Mouse (Mus musculus) splenic B cell, adult 2 months (primary cell): Measurements from ENCODE around the gene Wdr72.

Source experiments
- DNase-seq: peaks from one replicate; pipeline ENCODE4 v3.0.0-alpha.2; 2011; ENCODE audit warnings: low read depth, low spot score
- H3K27me3 ChIP-seq: 2 replicates; pipeline ENCODE4 v1.6.1; 2012; ENCODE audit warnings: mild to moderate bottlenecking, low read length, moderate library complexity, mixed read lengths; ENCODE audit not compliant: control insufficient read depth, poor library complexity, insufficient read depth, severe bottlenecking
- H3K36me3 ChIP-seq: 2 replicates; pipeline ENCODE4 v1.6.1; 2012; ENCODE audit warnings: mild to moderate bottlenecking, low read length, moderate library complexity, mixed read lengths; ENCODE audit not compliant: control insufficient read depth, poor library complexity, insufficient read depth, severe bottlenecking

Wdr72 gene

DNA sequence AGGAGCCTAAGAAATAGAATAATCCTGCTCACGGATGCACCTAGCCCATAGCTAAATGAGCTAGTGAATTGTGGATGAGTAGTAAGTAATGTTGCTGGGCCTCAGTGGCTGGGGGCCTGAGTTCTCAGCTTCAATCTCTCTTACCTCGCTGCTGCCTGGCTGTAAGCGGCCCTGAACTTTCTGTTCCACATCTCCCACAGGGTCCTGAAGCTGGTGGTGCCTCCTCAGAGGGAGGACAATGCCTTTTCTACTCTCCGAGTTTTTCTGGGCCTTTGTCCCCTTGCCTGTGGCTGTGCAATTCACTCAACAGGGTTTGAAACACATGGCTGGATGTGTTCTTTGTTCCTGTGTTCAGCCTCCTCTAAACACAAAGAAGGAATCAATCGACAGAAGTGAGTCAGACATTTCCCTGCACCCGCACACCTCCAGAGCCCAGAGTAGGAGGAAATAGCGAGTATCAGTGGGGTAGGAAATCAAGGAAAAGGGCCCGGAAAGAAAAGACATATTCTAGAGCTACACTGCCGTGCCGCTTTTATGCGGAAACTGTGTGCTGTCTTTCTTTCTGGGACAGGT is 50.3 kb downstream of the Wdr72 start:
- DNase-seq: no peak

DNA sequence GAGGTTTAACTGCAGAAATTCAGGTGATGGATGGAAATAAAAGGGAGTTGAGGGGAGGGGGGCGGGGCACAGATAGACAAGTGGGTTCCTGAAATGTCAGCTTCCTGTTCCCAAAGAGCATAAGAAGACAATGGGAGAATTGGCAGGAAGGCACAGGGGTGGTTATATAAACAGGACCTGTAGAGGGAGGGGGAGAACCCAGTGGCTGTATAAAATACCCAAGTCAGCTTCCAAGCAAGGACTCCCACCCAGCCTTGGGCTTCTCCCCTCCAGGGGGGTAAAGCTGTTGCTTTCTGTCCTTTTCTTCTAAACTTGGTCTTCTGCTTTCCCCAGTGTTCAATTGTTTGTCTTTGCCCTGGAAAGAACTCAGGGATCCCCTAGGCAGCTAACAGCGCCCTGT is 55.5 kb downstream of the Wdr72 start:
- Histone ChIP-seq H3K36me3 (no peaks in the 10 kb centered on the region), H3K27me3 (no peaks in the 10 kb centered on the region)
- no peak for DNase-seq

More for the DNA sequence above, 50.3 kb downstream of the Wdr72 start:
- H3K27me3 ChIP-seq: no peaks in the 10 kb centered on the region
- H3K36me3 ChIP-seq: no peaks in the 10 kb centered on the region

DNA sequence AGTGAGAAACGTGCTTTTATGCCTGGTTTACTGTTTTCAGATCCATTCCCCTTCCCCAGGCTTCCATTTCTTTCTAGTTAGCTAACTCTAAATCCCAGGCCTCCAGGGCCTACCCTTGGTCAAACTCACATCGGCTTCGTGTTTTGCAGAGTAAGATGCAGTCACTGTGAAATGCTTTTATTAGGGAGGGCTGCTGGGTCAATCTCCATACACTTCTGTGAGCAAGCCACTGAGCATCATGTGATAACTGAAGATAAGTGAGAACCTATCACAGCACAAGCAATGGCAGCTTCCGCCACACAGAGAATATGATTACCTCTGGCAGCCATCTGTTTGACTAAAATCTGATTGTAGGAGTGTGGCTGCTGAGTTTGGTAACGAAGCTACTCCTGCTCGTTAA is 59.7 kb downstream of the Wdr72 start:
- no peaks in the 10 kb centered on the region for H3K36me3 ChIP-seq
- no peaks in the 10 kb centered on the region for H3K27me3 ChIP-seq
- no peak for DNase-seq

DNA sequence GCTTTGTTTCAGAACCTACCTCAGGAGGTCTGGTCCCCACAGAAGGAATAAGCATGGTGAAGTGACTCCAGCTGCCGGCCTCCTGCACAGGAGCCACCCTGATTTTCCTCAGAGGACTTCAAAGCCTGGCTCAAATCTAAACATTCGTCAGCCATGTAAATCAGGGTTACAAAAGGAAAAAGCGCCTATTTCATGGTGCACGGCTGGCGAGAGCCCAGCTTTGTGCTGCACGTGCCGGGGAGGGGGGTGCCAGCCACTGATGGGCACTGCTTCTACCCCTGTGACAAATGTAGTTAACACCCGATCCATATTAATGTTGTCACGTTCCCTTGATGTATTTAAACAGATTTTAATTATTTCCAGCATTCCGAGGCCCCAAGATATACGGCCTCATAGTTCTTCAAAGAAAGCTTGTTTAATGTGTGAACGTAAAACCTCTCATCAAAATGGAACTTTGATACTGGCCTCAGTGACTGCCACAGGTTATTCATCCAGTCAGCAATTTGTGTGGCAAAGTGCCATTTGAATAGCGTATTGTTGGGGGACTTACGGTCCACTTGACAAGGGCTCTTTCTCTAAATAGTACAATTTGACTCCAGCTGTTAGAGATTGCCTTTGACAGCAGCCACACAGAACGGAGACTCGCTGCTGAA is 76.7 kb downstream of the Wdr72 start:
- DNase-seq: no peak
- Histone ChIP-seq H3K27me3 (no peaks in the 10 kb centered on the region), H3K36me3 (no peaks in the 10 kb centered on the region)

DNA sequence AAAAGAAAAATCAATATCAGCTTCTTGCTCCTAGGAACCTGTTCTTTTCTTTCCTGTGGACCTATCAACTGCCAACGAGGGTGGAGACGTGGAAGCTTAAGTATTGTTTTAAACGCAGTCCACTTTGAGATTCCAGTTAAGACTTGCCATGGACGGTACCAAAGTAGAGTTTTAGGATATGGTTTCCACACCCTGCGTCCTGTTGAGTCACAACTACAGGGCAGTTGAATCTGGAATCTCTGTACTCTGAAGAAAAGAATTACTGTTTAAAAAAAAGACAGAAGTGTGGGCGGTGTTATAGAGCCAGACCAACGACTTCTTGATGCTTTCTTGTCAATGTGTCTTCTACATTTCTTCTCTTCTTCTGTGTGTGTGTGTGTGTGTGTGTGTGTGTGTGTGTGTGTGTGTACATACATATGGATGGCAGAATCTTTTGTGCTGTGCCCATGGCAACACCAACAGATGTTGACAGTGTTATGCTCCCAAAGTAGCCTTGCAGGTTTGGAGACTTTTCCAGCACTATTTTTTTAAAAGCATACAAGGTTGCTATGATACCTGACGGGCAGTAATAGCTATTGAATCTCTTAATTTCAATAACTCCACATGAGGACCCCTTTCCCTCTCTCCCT is 77.4 kb downstream of the Wdr72 start:
- no peaks in the 10 kb centered on the region for H3K36me3 ChIP-seq
- no peaks in the 10 kb centered on the region for H3K27me3 ChIP-seq
- DNase-seq: no peak

DNA sequence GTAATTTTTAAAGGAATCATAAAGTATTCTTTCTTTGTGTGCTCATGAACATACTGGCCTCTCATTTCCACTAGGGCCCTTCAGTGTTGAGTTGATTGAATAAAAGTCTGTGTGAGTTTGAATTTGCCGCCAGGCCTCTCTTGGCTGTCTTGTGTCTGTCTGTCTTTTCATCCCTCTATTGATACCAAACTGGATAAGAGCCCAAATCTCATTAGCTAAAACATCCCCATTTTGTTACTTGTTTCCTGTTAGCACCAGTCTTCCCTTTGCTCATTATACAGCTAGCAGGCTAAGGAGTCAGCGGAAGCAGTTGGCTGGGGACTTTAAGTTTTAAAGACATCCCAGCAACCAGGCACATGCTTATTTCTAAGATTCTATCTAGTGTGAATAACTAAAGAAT is 84.7 kb downstream of the Wdr72 start:
- Histone ChIP-seq H3K36me3 (no peaks in the 10 kb centered on the region), H3K27me3 (no peaks in the 10 kb centered on the region)
- no peak for DNase-seq

DNA sequence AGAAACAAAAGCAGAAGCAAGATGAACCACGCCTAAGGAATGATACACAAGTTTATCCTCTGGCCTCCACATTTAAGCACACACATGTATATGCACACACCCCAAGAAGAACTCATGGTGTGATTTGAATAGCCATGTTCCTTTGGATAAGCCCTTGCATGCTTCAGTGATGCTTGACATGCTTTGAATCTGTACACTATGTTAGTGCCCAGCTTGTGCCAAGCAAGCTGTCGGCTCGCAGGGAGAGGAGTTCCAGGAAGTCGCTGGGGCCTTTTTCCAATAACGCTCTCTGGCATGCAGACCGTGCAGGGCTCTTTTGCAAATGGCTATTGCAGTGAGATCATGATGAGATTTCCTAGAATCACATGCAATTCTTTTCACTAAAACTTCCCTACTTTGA is 118.1 kb downstream of the Wdr72 start:
- no peak for DNase-seq
- Histone ChIP-seq H3K36me3 (no peaks in the 10 kb centered on the region), H3K27me3 (no peaks in the 10 kb centered on the region)

DNA sequence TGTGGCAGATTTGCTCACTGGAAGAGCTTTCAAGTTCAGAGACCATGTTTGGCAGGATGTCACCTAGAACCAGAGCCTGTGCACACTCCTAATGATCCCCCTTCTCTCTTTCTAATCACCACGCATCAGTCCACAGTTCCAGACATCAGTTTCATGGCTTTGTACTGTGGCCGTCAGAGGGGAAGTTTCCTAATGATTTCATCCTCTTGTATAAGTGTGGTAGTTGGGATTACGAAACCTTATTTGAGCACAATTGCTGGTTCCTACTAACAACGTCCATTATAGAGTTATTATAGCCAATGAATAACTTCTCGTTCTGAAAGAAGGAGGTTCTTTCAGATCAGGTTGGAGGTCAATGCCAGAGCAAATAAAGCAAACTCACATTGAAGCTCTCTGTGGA is 131.1 kb downstream of the Wdr72 start:
- Histone ChIP-seq H3K27me3 (no peaks in the 10 kb centered on the region), H3K36me3 (no peaks in the 10 kb centered on the region)
- DNase-seq: no peak

DNA sequence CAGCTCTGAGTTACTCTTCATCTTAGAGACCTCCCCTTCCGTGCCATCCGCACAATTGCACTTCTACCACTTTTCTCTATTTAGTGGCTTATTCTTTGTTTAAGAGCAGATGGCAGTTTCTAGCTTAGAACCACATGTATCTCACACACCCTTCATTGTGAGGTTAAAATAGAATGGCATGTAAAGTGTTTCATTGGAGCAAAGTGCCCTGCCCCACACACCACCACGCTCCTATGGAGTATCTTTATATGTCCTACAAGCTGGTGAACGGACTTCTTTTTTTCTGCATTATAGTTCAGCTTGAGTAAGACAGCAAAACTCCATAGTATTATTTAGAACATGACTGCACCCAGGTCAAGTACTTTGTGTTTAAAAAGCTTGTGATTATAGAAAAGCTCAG is 137.9 kb downstream of the Wdr72 start:
- H3K27me3 ChIP-seq: no peaks in the 10 kb centered on the region
- H3K36me3 ChIP-seq: no peaks in the 10 kb centered on the region
- DNase-seq: no peak

DNA sequence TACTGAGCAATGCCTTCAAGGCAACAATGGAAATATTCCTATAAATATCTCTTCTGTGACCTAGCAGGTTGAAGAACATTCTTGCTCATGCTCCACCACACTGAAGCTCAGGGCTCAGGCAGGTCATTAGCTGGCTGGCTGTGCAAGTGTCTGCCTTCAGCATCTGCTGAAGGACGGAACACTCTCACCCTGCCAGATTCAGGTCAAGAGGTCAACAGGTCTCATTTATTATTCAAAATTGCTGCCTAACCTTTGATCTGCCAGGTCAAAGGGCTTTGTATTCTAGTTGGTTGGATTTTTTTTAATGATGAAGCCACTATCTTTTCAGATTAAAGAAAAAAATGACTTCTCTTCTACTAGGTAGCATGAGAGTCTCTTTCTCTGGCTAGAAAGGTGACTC is 139.3 kb downstream of the Wdr72 start:
- H3K27me3 ChIP-seq: no peaks in the 10 kb centered on the region
- H3K36me3 ChIP-seq: no peaks in the 10 kb centered on the region
- no peak for DNase-seq

DNA sequence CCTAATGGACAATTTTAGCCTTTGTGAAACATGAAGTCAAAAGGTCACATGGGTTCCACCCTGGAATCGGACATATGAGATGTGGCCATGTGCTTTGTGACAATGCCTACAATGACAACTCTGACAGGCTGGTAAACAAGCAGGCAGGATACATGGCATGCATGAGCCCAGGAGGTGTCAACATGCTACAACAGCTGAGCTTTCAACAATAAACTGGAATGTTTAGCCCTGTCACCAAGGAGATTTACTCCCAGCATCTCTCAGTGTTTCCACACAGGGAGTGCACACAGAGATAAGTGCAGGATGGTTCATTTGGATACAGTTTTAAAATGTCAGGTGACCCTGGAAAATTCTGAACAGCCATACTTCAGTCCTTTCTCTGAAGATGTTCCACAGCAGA is 140.4 kb downstream of the Wdr72 start:
- no peaks in the 10 kb centered on the region for H3K27me3 ChIP-seq
- DNase-seq: no peak
- H3K36me3 ChIP-seq: no peaks in the 10 kb centered on the region

DNA sequence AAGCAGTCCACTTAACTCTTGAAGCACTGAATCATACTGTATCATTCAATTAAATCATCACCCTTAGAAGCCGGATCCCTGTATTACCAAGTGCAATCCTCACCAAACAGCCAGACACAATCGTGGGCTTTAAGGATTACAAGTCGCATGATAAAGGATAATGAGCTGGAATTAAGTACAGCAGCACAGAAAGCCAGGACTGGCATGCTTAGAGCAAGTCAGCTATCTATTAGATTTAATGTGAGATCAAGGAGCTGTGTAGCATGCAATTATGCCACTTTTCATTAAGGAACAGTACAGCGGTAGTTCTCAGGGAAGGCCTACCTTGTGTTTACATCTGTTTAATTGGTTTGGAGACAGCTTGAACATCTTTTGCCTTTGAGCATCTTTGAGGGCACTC is 148.2 kb downstream of the Wdr72 start:
- DNase-seq: no peak
- no peaks in the 10 kb centered on the region for H3K36me3 ChIP-seq

DNA sequence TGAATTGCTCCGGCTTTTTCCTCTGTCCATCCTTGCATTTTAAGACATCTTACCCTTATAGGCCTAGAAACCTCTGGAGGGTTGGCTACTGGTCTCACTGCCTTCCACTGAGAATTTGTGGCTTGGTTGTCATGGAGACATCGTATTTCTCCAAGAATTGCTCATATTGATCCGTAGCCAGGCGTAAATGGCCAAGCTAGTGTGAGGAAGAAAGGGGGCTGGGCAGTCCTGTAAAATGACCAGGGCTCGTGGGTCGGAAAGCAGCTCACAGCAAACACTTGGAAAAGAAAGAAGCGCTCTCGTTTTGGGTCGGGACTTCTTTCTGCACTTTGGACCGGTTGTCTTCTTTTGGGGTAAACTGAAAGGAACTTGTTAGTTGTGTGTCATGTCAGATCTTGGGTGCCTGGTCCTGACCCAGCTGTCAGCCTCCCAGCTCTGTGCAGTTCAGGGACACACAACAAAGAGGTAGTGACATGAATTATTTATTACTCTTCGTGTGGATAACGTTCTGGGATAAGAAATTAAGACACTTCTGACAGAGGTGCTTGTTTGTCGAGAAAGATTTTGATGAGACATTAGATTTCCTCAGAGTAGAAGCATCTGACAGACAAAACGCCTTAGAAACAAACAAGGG is 167.7 kb downstream of the Wdr72 start:
- no peaks in the 10 kb centered on the region for H3K27me3 ChIP-seq
- DNase-seq: no peak
- H3K36me3 ChIP-seq: no peaks in the 10 kb centered on the region

More for the DNA sequence above, 148.2 kb downstream of the Wdr72 start:
- H3K27me3 ChIP-seq: no peaks in the 10 kb centered on the region

DNA sequence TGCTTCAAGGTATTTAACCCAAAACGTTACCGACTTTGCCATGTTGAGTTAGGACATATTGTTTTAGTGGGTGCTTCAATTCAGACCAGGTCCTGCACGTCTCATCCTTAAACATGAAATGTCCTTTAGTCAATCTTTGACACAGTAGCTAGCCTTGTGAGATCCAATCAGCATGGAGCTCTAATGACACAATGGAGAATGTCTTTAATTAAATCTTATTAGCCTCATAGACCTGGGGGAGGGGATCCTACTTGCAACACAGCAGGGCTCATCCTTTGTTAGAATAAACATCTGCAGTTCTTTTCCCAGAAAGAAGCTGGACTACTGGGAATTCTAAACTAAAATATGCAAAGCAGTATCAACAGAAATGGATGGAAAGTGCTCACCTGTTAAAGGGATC is 171.9 kb downstream of the Wdr72 start:
- H3K36me3 ChIP-seq: no peaks in the 10 kb centered on the region
- DNase-seq: no peak
- H3K27me3 ChIP-seq: no peaks in the 10 kb centered on the region

DNA sequence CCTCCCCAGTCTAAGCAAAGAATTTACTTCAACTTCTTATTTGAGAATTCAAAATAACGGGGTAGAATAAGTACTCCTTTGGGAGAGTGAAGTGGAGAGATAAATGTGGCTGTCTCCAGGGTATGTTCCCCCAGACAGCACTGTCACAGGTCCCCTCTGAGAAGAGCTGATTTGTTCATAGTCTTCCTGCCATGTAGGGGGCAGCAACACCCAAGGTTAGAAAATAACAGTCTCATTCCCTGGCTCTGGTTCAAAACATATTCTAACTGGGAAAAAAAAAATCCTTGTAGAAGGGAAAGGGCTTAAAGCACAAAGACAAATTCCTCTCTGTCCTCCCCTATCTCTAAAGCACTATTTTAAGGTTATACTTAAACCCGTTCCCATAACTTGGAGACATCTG is 176.1 kb downstream of the Wdr72 start:
- no peak for DNase-seq

More for the DNA sequence above, 176.1 kb downstream of the Wdr72 start:
- Histone ChIP-seq H3K27me3 (no peaks in the 10 kb centered on the region), H3K36me3 (no peaks in the 10 kb centered on the region)
